Mouse (Mus musculus): ENCODE measurements at regions not wholly inside any gene's neighbourhood (a gene's known extent, or its start where the extent isn't known, plus 50 kb on each side); places are given as distances from the start of the nearest gene placed in this dataset.

DNA sequence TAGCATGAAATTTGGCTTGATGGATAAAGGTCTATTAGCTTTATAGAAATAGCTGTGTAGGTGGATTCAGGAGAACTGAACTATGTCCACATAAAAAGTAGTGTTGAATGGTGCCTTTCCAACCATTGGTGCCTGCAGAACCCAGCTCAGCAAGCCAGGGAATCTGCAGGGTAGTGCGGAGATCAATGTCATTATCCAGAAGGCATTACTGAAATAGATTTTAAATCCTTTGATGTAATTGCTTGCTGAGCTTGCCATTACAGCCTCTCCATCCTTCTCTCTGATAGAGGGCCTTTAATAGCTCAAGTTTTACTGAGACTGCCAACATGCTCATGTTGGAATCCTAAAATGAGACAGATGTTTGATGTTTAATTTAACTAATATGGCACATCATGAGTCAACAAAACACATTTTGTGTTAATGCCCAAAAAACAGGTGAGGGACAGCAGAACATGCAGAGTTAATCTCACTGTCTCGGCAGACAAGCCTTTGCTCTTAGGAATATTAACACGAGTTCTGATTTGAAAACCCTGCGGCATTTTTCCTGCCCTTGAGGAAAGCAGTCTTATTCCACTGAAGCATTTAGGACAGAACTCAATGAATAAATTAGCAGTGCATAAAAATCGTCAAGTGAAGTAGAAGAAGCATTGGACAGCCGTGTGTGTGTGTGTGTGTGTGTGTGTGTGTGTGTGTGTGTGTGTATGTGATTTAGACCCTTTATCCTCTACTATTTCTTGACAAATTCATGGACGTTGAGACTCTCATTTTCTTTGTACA lies 974.5 kb downstream of the Rapgef2 start:
- no peaks in the 10 kb centered on the region for H3K4me1 ChIP-seq (ENCODE audit: control insufficient read depth, insufficient read depth, low read length)
- no peak overlapping the region for H3K4me3 ChIP-seq (ENCODE audit: insufficient read depth, low read depth, low read length)
- 84% methylated on average over 7 of the region's 7 CpGs for WGBS
- DNase-seq (ENCODE audit: extremely low read depth, low read depth, low spot score) = no peak
- TF ChIP-seq POLR2A (IDR thresholded peaks at IDR 0.05; ENCODE audit: extremely low read depth, insufficient read depth, low read length) (no peak), CTCF (IDR thresholded peaks at IDR 0.05; ENCODE audit: low read depth, low read length) (no peak)
- no peaks in the 10 kb centered on the region for H3K79me2 ChIP-seq (ENCODE audit: control insufficient read depth, insufficient read depth, low read length)
- H3K9ac ChIP-seq (ENCODE audit: low read depth, low read length) = no peak overlapping the region
- H3K27ac ChIP-seq (replicated peaks; ENCODE audit: insufficient read depth, low read depth, low read length) = no peak overlapping the region
- H3K36me3 ChIP-seq (ENCODE audit: control insufficient read depth, insufficient read depth, low read length) = no peaks in the 10 kb centered on the region
- H3K27me3 ChIP-seq (ENCODE audit: control insufficient read depth, insufficient read depth, low read length) = no peaks in the 10 kb centered on the region

DNA sequence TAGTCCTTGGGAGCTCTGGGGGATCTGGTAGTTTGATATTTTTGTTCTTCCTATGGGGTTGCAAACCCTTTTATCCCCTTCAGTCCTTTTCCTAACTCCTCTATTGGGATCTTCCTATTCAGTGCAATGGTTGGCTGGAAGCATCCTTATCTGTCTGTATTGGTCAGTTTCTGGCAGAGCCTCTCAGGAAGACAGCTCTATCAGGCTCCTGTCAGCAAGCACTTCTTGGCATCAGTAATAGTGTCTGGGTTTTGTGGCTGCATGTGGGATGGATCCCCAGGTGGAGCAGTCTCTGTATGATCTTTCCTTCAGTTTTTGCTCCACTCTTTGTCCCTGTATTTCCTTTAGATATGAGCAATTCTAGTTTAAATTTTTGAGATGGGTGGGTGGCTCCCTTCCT lies 985.8 kb downstream of the Rapgef2 start:
- Histone ChIP-seq H3K4me1 (ENCODE audit: control insufficient read depth, insufficient read depth, low read length) (no peaks in the 10 kb centered on the region), H3K4me3 (ENCODE audit: insufficient read depth, low read depth, low read length) (no peak overlapping the region), H3K9ac (ENCODE audit: low read depth, low read length) (no peak overlapping the region), H3K27me3 (ENCODE audit: control insufficient read depth, insufficient read depth, low read length) (no peaks in the 10 kb centered on the region), H3K79me2 (ENCODE audit: control insufficient read depth, insufficient read depth, low read length) (no peaks in the 10 kb centered on the region), H3K36me3 (ENCODE audit: control insufficient read depth, insufficient read depth, low read length) (no peaks in the 10 kb centered on the region), H3K27ac (replicated peaks; ENCODE audit: insufficient read depth, low read depth, low read length) (no peak overlapping the region)
- no peak for DNase-seq (ENCODE audit: extremely low read depth, low read depth, low spot score)
- TF ChIP-seq POLR2A (IDR thresholded peaks at IDR 0.05; ENCODE audit: extremely low read depth, insufficient read depth, low read length) (no peak), CTCF (IDR thresholded peaks at IDR 0.05; ENCODE audit: low read depth, low read length) (no peak)

DNA sequence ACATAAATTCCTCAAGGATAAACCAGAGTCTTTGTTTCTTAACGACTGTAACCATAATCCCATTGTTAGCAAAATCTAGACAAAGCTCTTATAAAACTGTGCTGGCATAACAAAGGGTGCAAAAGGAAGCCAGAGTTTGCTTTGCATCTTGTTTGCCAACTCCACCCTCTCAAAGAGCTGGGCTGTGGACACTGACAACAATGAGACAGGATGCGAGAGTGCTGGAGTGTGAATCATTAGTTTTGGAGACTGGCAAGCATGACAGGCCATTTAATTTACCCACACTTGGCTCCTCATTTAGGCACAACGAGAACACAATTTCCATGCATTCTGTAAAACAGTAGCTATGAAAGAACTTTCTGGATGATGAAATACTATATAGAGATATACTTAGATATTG lies 994.4 kb downstream of the Rapgef2 start:
- WGBS = 47% methylated on average over 3 of the region's 3 CpGs
- no peaks in the 10 kb centered on the region for H3K79me2 ChIP-seq (ENCODE audit: control insufficient read depth, insufficient read depth, low read length)
- H3K9ac ChIP-seq (ENCODE audit: low read depth, low read length) = no peak overlapping the region
- H3K4me3 ChIP-seq (ENCODE audit: insufficient read depth, low read depth, low read length) = no peak overlapping the region
- H3K27ac ChIP-seq (replicated peaks; ENCODE audit: insufficient read depth, low read depth, low read length) = no peak overlapping the region
- H3K4me1 ChIP-seq (ENCODE audit: control insufficient read depth, insufficient read depth, low read length) = no peaks in the 10 kb centered on the region
- H3K27me3 ChIP-seq (ENCODE audit: control insufficient read depth, insufficient read depth, low read length) = no peaks in the 10 kb centered on the region
- no peak for TF ChIP-seq CTCF (IDR thresholded peaks at IDR 0.05; ENCODE audit: low read depth, low read length)
- no peak for TF ChIP-seq POLR2A (IDR thresholded peaks at IDR 0.05; ENCODE audit: extremely low read depth, insufficient read depth, low read length)
- no peaks in the 10 kb centered on the region for H3K36me3 ChIP-seq (ENCODE audit: control insufficient read depth, insufficient read depth, low read length)
- DNase-seq (ENCODE audit: extremely low read depth, low read depth, low spot score) = no peak

DNA sequence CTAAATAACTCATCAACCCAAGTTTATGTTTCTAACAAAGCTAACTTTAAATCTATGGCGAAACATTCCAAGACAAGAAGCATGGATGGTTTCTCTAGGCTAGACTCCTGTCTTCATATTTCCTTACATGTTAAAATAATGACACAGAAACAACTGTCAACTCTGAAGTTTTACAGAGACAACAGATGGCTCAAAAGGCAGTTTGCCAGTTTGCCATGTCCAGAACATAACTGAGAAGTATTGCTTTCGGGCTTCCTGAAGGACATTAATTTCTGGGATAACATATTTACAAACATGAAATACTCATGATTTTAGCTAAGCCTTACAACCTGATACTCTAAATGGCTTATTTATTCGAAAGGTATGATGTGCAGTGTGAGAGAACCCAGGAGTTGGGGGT lies 1002.2 kb downstream of the Rapgef2 start:
- Histone ChIP-seq H3K36me3 (ENCODE audit: control insufficient read depth, insufficient read depth, low read length) (no peaks in the 10 kb centered on the region), H3K79me2 (ENCODE audit: control insufficient read depth, insufficient read depth, low read length) (no peaks in the 10 kb centered on the region), H3K4me1 (ENCODE audit: control insufficient read depth, insufficient read depth, low read length) (no peaks in the 10 kb centered on the region), H3K9ac (ENCODE audit: low read depth, low read length) (no peak overlapping the region), H3K4me3 (ENCODE audit: insufficient read depth, low read depth, low read length) (no peak overlapping the region), H3K27me3 (ENCODE audit: control insufficient read depth, insufficient read depth, low read length) (no peaks in the 10 kb centered on the region), H3K27ac (replicated peaks; ENCODE audit: insufficient read depth, low read depth, low read length) (no peak overlapping the region)
- TF ChIP-seq CTCF (IDR thresholded peaks at IDR 0.05; ENCODE audit: low read depth, low read length) (no peak), POLR2A (IDR thresholded peaks at IDR 0.05; ENCODE audit: extremely low read depth, insufficient read depth, low read length) (no peak)
- no peak for DNase-seq (ENCODE audit: extremely low read depth, low read depth, low spot score)
- 75% methylated on average over 3 of the region's 3 CpGs for WGBS

DNA sequence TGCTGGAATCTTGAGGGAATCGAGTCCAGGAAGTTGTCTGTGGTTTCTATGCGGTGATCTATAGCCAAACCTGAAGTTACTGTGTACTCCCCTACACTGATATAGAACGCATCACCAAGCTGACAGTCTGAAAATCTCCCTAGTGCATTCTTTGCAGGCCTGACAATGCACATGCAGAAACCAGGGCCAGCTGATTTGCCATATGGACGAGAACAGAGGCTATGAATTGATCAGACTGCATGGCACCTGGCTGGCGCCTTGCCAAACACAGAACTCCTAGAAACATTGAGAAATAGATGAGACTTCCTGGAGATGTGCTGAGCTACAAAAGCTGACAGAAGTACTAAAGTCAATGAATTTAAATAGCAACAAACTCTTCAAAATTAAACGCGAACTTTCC lies 1049.4 kb downstream of the Rapgef2 start:
- Histone ChIP-seq H3K79me2 (ENCODE audit: control insufficient read depth, insufficient read depth, low read length) (no peaks in the 10 kb centered on the region), H3K9ac (ENCODE audit: low read depth, low read length) (no peak overlapping the region), H3K36me3 (ENCODE audit: control insufficient read depth, insufficient read depth, low read length) (no peaks in the 10 kb centered on the region), H3K27ac (replicated peaks; ENCODE audit: insufficient read depth, low read depth, low read length) (no peak overlapping the region), H3K4me1 (ENCODE audit: control insufficient read depth, insufficient read depth, low read length) (no peaks in the 10 kb centered on the region), H3K27me3 (ENCODE audit: control insufficient read depth, insufficient read depth, low read length) (no peaks in the 10 kb centered on the region), H3K4me3 (ENCODE audit: insufficient read depth, low read depth, low read length) (no peak overlapping the region)
- no peak for TF ChIP-seq CTCF (IDR thresholded peaks at IDR 0.05; ENCODE audit: low read depth, low read length)
- TF ChIP-seq POLR2A (IDR thresholded peaks at IDR 0.05; ENCODE audit: extremely low read depth, insufficient read depth, low read length) = no peak
- no peak for DNase-seq (ENCODE audit: extremely low read depth, low read depth, low spot score)
- WGBS = 77% methylated on average over 7 of the region's 7 CpGs

DNA sequence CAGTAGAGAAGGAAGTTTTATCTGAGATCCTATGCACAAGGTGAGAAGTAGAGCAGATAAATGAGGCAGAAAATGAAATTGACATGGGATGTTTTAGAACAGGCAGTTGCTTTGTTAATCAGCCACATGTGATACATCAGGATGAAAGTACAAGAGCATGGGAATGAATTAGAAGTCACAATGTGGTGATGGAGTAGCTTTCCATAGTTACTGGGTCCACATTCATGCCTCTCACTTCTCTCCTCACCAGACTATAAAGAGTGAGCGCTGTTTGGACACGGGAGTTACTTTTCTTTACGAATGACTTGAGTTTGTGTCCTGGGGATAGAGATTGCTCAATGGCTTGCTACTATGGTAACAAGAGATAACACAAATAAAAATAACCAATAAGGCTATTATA lies 1076.6 kb downstream of the Rapgef2 start:
- no peak overlapping the region for H3K27ac ChIP-seq (replicated peaks; ENCODE audit: insufficient read depth, low read depth, low read length)
- H3K4me1 ChIP-seq (ENCODE audit: control insufficient read depth, insufficient read depth, low read length) = no peaks in the 10 kb centered on the region
- no peak for DNase-seq (ENCODE audit: extremely low read depth, low read depth, low spot score)
- H3K36me3 ChIP-seq (ENCODE audit: control insufficient read depth, insufficient read depth, low read length) = no peaks in the 10 kb centered on the region
- no peaks in the 10 kb centered on the region for H3K79me2 ChIP-seq (ENCODE audit: control insufficient read depth, insufficient read depth, low read length)
- H3K9ac ChIP-seq (ENCODE audit: low read depth, low read length) = no peak overlapping the region
- TF ChIP-seq POLR2A (IDR thresholded peaks at IDR 0.05; ENCODE audit: extremely low read depth, insufficient read depth, low read length) (no peak), CTCF (IDR thresholded peaks at IDR 0.05; ENCODE audit: low read depth, low read length) (no peak)
- 79% methylated on average over 3 of the region's 3 CpGs for WGBS
- H3K27me3 ChIP-seq (ENCODE audit: control insufficient read depth, insufficient read depth, low read length) = no peaks in the 10 kb centered on the region
- H3K4me3 ChIP-seq (ENCODE audit: insufficient read depth, low read depth, low read length) = no peak overlapping the region
